Mouse (Mus musculus) thymus, postnatal 10 days (tissue): ENCODE data around the gene Adpgk.
"Not testable (repeated sequence)": the region's sequence is repeated elsewhere in the genome, so short reads cannot be mapped to it uniquely, and the experiment has no call there.

Experiments used
- DNase-seq, 2 experiments: peaks; one replicate each; pipeline ENCODE4 v3.0.0; 2021; ENCODE audit warnings: low spot score in 2 of 2

Adpgk gene

GRCm38 (mm10) chr9:59289529-59290115, 1.7 kb upstream of the Adpgk start:
- no peak for DNase-seq

DNA sequence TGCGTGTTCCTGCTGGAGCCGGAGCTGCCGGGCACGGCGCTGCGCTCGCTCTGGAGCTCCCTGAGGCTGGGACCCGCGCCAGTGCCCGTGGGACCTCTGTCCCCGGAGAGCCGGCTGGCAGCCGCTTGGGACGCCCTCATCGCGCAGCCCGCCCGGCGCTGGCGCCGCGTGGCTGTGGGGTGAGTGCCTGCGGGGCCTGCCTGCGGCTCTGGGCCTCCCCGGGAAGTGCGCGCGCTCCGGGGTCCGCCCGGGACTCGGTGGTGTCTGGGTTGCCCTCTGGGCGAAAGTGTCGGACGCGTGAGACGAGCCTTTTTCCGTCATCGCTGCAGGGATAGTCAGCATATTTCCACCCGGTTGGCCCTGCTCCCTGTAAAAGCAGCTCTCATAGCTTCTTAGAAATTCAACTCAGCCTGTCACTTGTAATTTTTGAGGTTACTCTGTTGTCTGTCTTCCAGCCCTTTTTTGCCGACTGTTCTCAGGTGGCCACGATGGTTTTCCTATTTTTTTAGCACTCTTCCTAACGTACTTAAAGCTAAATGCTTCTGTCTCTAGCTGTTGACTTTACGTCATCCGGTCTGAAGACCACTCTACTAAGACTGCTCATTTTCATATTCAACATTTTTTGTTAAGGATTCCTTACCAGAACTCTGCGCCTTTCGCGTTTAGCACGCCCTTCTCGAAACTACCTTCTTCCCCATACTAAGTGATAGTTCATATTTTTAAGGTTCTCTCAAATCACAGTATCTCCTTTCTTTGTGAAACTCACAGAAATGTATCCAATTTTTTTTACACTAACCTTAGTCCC, 532 bp downstream of the Adpgk start:
- DNase-seq = no peak

DNA sequence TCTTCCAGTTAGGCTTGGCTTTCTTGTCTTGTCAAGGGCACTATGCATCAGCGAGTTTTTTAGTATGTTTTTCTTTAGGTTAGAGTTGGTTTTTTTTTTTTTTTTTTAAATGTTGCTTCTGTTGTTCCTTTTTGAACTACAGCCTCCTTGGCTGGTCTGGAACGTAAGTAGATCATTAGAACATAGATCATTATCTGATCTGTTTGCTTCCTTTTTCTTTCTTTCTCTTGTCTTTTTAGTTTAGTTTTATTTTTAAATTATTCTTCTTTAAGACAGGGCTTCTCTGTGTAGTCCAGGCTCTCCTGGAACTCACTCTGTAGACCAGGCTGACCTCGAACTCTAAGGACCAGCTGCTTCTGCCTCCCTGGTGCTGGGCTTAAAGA, 1.1 kb downstream of the Adpgk start:
- no peak for DNase-seq

- DNase-seq = no peak
Observed at GRCm38 (mm10) chr9:59296419-59296818, 5.1 kb downstream of the Adpgk start.

- no peak for DNase-seq
Observed at GRCm38 (mm10) chr9:59307890-59308289, 16.5 kb downstream of the Adpgk start.

- no peak for DNase-seq
Observed at GRCm38 (mm10) chr9:59310582-59311283, 19.4 kb downstream of the Adpgk start.

DNA sequence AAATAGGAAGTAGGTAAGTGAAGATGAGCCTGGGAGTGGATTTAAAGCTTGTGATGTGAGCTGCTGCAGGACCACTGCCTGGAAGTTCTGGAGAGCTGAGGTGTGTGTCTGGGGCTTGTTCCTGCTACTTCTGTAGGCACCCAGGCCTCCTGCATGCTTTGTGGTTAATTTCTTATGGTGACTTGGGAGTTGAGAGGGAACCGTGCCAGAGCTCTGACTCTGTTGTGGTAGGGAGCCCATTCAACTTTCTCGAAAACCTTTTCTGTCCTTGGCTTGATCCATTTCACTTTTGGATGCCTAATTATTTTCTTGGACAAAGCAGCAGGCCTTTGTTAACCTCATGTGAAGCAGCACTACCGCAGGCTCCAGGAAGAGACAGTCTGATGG, 19.9 kb downstream of the Adpgk start:
- DNase-seq = no peak

DNA sequence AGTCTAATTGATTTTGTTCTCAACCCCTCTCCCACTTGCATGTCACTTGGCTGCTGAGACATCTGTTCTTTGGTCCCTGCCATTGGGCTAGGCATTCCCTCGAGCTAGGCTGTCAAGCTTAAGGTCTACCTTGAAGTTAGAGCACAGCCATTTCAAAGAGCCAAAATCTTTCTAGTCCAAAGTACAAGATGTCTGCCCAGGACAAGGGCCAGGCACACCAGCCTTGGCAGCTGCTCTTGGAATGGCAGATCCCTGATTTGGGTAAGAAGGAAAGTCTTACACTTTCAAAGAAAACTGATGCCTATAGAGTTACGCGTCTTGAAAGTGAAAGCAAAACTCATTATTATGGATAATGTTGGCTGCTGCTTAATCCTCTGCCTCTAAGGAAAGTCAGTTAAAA, 24.8 kb downstream of the Adpgk start:
- no peak for DNase-seq

DNA sequence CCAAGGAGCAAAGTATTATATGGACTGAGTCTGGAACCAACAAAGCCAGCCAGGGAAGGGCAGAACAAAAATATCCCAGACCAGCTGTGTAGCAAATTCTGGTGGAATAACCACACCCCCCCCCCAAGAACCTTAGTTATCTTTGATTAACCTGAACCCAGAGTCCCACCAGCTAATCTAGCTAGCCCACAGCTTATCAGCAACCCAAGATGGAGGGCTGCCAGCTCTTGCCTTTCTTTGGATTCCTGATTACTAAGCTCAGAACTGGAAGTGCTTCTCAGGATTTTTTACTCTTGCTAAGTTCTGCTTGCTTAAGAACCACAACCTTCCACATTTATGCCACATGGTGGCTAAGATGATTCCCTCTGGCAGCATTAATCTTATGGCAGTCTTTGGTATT, 33.0 kb downstream of the Adpgk start:
- no peak for DNase-seq

DNA sequence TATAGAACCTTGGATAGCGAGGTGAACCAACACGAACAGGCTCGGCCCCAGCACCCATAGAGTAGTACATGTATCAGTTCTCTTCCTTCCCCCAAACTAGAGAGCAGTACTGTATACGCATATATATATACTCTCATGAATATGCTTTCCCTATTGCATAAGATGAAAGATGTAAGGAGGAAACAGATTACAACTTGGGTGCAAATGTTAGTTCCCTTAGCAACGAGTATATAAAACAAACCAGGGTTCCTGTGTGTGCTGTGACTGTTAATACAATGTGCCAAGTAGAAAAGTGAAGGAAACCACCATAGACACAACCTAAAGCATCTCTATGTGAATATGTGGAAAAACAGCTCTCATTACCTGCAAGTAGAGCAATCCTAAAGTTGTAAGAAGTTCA, 38.7 kb downstream of the Adpgk start:
- no peak for DNase-seq

- DNase-seq = no peak
Observed at GRCm38 (mm10) chr9:59336539-59336938, 45.2 kb downstream of the Adpgk start.

DNA sequence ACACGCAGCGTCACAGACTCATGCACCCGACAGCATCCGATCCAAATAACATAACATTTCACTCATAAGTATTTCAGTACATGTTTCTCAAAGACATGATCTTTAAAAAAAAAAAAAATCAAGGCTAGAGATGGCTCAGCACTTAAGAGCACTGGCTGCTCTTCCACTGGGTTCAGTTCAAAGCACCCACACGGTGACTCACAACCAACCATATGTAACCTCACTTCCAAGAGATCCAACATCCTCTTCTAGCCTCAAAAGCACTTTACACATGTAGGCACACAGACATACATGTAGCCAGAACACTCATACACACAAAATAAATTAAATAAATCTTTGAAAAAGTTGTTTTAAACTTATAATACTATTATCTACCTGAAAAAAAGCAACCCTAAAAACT, 46.5 kb downstream of the Adpgk start:
- no peak for DNase-seq

DNA sequence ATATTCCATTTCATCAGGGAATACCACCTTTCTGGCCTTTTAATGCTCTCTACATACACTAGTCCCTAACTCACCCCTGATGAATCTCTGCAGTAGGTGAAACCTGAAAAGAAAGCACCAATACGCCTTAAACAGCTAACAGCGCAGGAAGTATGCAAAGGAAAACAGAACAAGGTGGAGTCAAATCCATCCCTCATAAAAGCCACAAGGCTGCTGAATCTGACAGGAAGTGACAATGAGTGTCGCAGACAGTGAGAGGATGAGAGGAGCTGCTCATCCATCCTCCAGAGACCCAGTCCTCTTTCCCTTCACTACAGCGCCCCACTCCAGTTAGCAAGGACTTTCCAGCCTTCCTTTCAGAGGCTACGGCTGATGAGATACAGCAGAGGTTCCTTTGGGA, 47.1 kb downstream of the Adpgk start:
- no peak for DNase-seq

- DNase-seq = no peak
Observed at GRCm38 (mm10) chr9:59339107-59339506, 47.7 kb downstream of the Adpgk start.

GRCm38 (mm10) chr9:59340002-59340401, 48.6 kb downstream of the Adpgk start:
- DNase-seq = peak in 1 of 2 experiments; percentile 20

GRCm38 (mm10) chr9:59346176-59346575, 54.8 kb downstream of the Adpgk start:
- DNase-seq = no peak

DNA sequence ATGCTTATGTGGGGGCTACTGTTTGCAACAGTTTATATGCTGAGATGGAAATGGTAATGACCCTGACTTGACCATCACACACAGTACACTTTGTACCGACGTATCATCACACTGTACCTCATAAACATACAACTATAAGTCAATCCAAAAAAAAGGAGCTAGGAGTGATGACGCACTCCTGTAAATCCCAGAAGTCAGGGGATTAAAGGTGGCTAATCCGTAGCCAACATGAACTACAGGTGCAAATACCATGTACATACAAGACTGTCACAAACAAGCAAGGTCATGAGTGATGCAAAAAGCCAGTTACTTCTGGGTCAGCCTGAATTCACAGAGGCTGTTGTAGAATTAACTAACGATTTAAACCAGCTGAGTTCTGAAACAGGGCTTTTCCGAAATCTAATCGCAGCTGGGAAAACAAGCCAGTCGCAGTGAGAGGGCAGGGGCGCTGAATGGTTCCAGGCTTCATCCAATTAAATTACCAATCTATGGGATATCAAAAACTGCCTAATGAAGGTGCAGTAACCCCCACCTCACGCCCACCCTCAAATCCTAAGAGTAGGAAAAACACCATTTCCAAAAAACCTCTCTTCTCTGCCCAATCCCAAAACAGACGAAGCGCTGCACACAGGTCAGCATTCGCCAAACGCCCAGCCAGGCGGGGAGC, 61.4 kb downstream of the Adpgk start:
- DNase-seq = no peak

DNA sequence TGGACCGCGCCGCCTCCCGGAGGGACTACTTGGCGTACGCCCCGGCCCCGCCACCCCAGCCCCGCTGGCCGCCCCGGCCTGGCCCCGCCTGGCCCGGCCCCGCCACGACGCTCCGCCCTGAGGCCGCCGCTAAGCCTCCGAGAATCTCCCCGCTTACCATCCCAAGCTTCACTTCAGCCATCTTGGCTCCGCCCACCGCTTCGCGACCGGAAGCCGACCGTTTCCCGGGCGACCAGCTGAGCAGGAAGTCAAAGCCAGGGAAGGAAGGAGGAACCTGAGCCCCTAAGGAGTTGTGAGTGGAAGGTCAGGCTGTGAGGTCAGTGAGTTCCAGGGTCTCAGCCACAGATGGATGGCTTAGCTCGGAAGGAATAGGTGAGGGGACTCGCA, 61.9 kb downstream of the Adpgk start, which contains the start of gene Bbs4:
Gene Bbs4, minus strand, starts transcription at position 256 of the 387 bp plus-strand sequence.
- DNase-seq = peak; percentile 82 to 89

GRCm38 (mm10) chr9:59358041-59358440, 66.7 kb downstream of the Adpgk start:
- not testable (repeated sequence) for DNase-seq

GRCm38 (mm10) chr9:59360487-59360886, 69.1 kb downstream of the Adpgk start:
- not testable (repeated sequence) for DNase-seq

DNA sequence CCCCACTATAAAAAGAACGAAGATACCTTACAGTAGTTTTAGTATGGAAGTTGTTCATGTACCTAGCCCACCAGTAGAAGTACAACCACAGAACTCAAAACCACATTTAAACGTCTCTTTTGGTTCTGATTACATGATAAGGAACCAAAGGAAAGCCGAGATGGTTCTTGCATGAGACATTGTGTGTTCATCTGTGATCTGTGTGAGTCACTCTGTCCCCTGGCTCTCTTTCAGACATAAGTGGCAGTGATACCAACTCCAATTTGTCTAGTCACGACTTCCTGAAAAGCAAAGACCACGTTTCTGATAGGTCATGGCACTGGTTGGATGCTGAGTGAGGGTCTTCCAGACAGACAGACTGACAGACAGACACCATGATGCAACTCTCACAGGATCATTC, 77.9 kb downstream of the Adpgk start:
- DNase-seq = no peak

DNA sequence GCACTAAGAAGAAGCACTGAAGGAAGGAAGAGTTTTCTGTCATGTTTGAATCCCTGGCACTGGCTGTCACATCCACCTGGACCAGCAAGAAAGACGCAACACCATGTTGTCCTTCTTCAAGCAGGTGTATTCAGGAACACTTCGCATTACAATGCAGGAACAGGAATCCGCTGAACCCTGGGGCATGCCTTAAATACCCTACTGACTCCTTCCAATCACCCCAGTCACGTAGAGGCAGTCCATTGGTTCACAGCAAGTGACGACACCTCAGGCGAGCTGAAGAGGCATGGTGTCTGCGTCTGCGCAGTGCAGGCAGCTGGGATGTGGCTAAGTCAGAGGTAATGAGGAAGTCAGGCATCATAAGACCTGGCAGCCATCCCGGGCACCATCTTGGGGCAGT, 78.3 kb downstream of the Adpgk start:
- DNase-seq = no peak
